In the genomic region with DNA sequence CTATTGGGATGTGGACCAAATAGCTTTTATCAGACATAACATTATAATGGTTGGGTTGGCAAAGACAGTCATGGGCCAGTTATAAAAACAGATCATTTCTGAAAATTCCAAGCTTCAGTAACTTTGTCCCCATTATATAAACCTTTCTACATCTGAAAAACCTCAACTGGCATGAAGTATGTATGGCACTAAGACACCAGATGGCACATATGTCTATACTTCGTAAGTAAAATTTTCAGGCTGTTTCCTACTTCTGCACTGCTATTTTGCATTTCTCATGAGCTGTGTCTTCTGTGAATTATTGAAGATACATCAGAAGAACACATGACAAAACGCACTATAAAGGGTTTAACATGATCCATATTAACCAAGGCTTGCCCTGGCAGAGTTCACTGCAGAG, we compare ENCODE assay signal across 16 mouse cellular contexts.
"Had no signal": no experiment of that assay in that cellular context is flagged by ENCODE, and none has a peak within 500 bp of the region (broad histone marks: within the 10 kb centered on the region; RNA-seq: fewer than 3 reads in every experiment).

No protein-coding gene starts in this region.

- H3K27me3 ChIP-seq: limb, embryonic 13.5 days; liver, embryonic 12.5 days; liver, embryonic 15.5 days; lung, embryonic 15.5 days had no signal

- H3K27ac ChIP-seq: limb, embryonic 10.5 days; limb, embryonic 13.5 days; liver, embryonic 12.5 days; liver, embryonic 15.5 days; lung, embryonic 15.5 days had no signal

- H3K9ac ChIP-seq: limb, embryonic 13.5 days; liver, embryonic 12.5 days; liver, embryonic 15.5 days; lung, embryonic 15.5 days had no signal

- DNase-seq: kidney, postnatal 14 days; kidney, postnatal 4 days; liver; lung, adult 18-20 months; lung, postnatal 10 days; lung, postnatal 4 days; midbrain, embryonic 14.5 days; thymus, adult 2 months; thymus, postnatal 14 days; thymus, postnatal 4 days had no signal

- H3K4me2 ChIP-seq: limb, embryonic 13.5 days; liver, embryonic 12.5 days; liver, embryonic 15.5 days; lung, embryonic 15.5 days; midbrain, embryonic 11.5 days had no signal

- H3K4me3 ChIP-seq: limb, embryonic 10.5 days; limb, embryonic 13.5 days; liver, embryonic 12.5 days; liver, embryonic 15.5 days; lung, embryonic 15.5 days had no signal

- H3K9me3 ChIP-seq: limb, embryonic 10.5 days; limb, embryonic 13.5 days; liver, embryonic 12.5 days; liver, embryonic 15.5 days; lung, embryonic 15.5 days had no signal

- H3K36me3 ChIP-seq: limb, embryonic 10.5 days; limb, embryonic 13.5 days; liver, embryonic 12.5 days; liver, embryonic 15.5 days; lung, embryonic 15.5 days had no signal

- ATAC-seq: liver, embryonic 12.5 days had no signal

- H3K4me1 ChIP-seq: limb, embryonic 10.5 days; limb, embryonic 13.5 days; liver, embryonic 12.5 days; liver, embryonic 15.5 days; lung, embryonic 15.5 days had no signal
